Mouse (Mus musculus): ENCODE results near the gene Rnaseh2b.

The Rnaseh2b gene

DNA sequence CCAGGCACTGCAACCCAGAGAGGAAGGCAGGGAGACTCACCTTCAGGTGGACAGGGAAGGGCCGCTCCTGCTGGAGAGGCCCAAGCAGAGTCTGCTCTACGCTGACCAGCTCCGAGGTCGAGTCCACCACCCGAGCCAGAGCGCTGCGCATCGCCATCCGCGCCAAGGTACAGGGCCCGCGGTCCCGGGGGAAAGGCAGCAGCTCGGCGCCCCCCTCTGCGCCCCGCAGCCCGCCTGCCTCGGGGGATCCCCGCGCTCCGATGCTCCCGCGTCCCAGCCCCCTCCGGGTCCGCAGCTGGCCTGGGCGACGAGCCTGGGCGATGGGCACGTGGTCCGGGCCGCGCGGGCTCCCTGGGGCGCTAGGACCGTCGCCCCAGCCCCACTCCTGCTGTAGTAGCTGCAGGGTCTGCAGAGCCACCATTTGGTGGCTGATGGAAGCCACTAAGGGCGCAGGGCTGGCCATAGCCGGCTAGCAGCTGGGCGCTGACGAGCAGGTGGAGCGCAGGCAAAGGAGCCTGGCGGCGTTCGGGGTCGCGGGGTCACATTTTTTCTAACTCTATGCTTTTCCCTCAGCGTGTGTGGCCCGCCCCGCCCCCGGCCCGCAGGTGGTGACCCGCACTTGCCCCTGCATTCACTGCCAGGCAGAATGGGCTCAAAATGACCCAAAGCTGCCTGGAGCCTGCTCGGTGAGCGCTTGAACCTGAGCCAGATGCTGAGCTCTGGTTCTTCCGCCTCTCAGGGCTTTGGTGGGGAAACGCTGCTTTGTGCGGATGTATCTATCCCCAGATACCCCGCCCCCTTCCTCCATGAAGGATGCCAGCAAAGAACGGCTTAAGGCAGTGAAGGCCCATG is at the start of gene Rnaseh2b, which contains the start of gene Dleu7:
TSS of gene Rnaseh2b (plus strand) at position 102 of the 852 bp plus-strand sequence.
TSS of gene Dleu7 (minus strand) at position 560 of the 852 bp plus-strand sequence.
- peak; percentile 43 for DNase-seq

DNA sequence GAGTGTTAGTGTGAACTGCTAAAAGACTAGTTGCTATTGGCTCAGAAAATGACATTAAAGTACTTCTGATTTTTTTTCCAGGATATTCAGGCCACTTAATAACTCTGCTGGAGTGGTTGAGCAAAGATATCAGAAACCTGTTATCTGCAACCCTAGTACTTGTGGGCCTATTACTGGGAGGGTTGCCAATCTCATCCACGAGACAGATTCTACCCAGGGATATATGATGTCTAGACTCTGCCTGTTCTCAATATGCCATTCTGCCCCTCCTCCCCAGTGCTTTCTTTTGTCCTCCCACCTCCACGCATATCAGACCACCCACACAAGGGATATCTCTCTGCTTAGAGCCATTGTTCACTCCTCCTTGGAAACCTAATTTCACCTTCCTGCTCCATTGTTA is 48.9 kb upstream of the Rnaseh2b start:
- no peak for DNase-seq

DNA sequence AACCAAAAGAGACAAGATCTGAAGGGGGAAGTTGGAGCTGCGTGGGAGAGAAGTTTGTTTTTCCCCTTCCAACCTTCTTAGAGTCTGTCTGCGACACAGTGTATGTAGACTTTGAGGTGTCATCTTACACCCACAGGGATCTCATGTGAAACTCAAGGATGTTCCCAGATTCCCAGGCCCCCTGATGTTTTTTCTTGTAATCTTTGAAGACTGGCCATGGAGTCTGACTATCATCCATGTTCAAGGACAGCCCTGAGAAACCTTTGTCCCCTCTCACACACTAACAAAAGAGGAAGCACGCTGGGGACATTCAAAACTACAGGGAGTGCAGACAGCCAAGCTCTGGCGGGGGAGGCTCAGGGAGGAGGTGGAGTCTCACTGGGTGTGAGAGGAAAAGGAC is 46.8 kb upstream of the Rnaseh2b start:
- no peak for DNase-seq

DNA sequence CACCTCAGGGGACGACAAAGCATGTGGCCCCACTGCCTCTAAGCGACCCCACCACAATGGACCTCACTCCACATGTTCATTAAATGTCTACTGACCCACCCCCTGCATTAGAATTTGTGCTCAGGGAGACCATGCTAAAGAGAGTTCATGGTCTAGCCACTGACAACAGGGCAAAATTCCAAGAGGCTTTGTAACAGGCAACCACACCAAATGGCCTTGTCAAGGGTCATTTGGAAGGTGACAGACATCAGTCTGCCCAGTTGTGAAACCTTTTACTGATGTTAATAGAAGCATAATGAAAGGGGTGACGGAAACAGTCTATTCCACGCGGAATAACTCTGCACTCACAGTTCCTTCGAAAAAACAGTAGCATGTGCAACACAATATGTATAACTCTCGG is 44.0 kb upstream of the Rnaseh2b start:
- no peak for DNase-seq

DNA sequence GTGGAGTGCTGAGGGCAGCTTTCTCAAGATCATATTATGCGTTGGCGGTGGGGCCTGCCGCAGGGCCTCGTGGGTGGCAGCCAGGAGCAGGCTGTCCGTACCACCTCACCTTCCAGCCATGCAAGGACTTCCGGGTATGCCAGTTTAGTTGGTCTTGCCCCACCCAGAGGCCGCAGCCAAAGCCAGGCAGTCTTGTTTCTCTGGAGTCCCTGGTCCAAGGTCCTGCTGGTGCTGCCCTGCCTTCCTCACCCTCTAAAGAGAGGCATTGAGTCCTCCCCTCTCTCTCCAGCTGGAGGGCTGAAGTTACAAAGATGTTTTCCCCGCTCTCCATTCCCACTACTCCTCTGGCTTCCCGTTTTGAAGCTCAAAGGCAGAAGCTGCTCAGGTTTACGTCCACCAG is 43.6 kb upstream of the Rnaseh2b start:
- DNase-seq = no peak

DNA sequence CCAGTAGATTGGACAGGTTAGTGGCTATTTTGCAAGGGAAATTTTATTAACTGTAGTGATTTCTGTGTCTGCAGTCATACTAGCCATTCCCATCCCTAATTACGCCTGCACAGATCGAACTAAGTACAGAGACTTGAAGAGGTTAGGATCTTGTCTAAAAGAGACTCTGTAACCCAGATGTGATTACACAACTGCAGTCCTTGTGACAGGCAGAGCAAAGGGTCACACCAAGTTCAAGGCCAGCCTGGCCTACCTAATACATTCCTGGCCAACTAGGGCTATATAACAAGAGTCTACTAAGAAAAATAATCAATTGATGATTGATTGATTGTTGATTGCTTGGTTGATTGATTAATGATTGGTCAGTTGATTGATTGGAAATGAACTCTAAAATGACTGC is 43.1 kb upstream of the Rnaseh2b start:
- DNase-seq = no peak

DNA sequence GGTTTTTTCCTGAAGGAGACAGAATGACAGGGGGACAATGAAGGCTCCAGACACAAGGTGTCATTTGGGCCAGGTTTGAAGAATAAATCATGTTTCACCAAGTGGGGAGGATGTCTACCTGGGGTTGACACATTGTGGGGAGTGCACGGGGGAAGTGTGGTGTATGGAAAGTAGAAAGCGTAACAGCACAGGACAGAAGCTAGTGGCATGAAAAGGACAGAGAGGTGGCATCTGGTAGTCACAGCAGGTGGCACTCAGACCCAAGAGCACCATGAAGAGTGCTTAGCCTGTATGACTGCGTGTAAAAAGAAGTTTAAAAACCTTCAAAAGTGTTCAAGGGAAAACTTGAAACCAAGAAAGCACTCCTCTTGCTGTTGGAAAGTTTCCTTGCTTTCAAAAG is 42.3 kb upstream of the Rnaseh2b start:
- no peak for DNase-seq

DNA sequence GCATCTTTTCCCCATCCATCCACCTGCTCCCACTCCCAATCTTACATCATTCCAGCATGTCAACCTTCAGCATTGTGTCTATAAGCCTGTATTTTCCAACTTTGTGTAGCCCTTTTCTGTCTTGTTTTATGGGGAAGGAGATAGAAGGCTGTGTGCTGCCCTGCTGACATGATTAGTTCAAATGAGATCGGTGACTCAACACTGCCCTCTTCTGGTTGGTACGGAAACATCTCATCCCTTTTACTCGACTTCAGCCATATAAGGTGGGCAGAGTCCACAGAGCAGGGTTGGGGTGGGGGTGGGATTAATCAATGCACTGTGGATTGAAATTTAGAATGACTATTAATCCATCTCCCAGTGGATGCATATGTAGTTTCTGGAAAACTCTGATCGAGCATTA is 40.4 kb upstream of the Rnaseh2b start:
- peak; percentile 35 for DNase-seq

DNA sequence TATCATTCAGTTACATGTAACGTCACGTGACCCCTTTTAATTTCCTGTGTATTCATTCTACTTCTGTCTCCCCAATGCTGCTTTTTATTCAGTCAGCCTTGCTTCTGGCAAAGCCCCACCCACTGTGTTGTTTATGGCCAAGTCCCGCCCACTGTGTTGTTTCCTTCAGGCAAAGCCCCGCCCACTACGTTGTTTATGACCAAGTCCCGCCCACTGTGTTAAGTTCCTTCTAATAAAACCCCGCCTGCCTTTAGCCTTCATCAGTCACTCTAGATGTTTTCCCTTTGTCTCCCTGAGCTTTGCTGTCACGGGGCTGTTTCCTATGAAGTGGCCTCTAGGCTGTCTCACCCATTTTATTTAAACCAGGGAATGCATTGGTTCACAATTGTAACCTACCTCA is 38.0 kb upstream of the Rnaseh2b start:
- DNase-seq = no peak

DNA sequence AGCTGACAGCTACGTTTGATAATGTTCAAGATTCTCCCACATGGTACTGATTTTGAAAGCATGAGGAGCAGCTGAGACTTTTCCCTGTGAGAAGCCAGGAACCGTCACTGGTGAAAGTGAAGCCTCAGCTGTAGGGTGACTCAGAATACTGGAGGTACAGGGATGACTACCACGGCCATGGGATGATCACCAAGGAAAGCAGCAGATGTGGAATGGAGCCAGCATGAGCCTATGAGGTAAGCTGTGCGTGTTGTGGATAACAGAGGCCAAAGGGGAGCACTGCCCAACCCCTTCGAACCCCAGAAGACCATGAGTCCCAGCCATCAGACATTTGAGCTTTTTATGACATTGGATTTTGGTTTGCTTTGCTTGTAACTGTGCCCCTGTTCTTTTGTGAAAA is 36.3 kb upstream of the Rnaseh2b start:
- no peak for DNase-seq

DNA sequence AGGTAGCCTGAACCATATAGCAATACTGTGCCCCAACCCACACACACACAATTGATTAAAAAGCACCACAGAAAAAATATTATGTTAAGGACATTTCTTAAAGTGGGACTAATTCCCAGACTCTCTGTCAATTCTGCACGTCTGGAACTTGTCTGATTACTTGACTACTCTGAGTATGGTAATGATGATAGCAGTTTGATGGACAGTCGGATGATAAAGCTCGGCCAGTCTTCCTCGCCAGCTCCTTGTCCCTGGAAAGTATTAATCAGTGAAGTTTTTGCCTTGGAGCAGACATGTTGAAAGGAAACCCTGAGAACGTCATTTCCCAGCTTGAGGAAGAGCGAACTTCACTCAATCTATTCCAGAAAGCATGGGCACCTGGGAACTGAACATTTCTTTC is 34.3 kb upstream of the Rnaseh2b start:
- no peak for DNase-seq

DNA sequence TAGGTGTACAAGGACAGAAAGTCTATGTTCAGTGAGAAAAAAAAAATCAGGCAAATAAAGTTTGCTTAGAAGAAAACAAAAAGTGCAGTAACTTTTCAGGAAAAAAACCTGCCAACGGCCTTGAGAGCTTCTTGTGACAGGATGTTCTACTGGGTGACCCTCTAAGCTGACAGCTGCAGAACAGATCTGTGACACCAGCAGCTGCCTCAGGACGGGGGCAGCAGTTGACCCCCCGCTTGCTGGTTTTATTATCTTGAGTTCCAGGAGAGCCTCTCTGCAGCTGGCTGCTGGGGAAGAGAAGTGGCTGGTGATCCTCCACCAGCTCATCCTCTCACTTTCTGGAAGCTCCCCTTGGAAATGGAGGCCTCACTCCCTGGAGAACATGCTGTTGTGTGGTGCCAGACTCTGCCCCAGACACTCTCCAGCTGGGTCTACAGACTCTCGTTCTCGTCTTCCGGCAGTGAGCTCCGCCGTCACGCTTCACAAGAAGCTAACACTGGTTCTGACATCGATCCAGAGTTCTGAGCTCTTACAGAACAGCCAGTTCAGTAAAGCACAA is 33.3 kb upstream of the Rnaseh2b start:
- no peak for DNase-seq

DNA sequence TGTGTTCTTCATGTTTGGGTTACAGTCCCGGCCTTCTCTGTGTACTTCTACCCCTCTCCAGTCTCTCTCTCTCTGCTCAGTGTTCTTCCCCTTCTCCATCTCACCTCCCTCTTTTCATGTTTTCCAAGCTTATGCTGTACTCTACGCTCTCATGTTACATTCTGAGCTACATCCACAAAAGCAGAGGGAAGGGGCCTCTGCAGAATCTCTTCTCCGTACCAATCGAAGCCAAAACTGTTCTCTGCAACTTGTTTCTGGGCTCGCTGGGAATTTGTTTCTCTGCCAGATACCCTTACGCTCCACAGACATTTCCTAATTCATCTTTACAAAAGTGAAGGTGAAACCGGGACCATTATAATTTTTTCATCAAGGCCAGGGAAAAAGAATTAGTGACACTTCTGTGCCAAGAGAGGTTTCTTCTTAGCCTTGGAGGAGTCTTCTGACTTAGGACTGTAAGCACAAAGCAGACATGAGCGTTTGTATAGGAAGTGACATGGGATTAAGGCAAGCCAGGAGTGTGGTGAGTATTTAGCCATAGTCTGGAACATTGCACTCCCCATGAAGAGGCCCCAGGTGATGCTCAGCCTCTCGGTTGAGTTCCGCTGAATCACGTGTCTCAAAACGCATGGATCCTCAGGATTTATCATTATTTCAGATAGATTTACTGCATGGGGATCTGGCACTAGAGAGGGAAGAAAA is 21.5 kb upstream of the Rnaseh2b start:
- DNase-seq = no peak

DNA sequence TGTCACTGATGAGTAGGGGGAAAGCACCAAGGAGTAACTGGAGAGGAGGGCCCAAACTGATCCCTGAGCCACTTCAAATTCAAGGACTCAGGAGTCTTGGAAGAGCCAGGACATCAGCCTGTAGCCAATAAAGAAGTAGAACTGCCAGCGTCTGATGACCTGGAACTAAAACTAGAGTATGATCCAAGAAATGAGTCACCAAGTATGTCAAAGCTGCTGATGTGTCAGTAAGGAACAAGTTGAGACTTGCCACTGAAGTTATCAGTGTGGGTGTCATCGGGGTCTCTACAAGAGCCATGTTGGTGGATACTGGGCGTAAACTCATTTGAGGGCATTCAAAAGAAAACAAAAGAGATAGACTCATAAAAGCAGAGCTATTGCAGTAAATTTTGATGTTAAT is 18.8 kb upstream of the Rnaseh2b start:
- no peak for DNase-seq

DNA sequence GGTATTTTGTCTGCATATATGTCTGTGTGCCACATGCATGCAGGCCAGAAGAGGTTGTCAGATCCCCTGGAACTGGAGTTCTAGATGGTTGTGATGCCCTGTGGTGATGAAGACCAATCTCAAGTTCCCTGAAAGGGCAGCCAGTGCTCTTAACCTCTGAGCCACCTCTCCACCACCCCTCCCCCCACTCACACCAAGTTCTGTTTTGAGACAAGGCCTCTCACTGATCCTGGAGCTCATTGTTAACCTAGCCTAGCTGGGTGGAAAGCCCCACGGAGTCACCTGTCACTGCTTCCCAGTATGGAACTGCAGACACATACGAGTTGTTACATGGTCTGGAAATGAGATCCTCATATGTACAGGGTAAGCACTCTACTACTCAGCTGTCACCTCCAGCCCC is 9.4 kb upstream of the Rnaseh2b start:
- no peak for DNase-seq

DNA sequence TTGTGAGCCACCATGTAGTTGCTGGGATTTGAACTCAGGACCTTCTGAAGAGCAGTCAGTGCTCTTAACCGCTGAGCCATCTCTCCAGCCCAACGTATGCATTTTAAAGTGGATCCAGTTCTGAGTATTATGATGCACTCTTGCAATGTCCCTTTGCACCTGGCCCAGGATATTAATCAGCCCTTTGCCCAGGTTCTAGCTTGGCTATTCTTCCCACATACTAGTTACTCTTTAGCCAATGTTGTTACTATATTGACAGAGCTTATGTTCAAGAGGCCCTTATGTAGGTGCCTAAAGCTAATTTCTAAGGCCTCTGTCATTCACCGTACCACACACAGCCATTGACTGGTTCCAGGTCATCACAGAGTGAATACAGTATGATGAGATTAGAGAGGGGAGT is 3.7 kb upstream of the Rnaseh2b start:
- no peak for DNase-seq

DNA sequence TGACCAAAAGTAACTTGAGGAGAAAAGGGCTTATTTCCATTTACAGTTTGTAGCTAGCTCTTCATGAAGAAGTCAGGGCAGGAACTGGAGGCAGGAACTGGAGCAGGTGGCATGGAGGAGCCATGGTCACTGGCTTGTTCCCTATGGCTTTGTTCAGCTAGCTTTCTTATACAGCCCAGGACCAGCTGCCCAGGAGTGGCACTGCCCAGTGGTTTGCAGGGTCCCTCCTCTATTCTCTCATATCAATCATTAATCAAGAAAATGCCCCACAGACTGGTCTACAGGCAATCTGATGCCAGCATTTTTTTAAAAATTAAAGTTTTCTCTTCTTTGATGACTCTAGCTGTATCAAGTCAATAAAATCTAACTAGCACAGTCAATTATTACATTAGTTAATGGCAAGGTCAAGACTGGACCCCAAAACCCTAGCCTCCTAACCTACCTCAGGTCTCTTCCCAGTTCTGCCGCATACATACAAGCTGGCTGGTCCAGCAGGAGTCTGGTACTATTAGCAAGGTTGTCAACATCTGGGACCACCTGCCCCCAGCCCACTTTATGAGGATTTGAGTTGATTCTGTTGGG is 892 bp upstream of the Rnaseh2b start:
- no peak for DNase-seq

DNA sequence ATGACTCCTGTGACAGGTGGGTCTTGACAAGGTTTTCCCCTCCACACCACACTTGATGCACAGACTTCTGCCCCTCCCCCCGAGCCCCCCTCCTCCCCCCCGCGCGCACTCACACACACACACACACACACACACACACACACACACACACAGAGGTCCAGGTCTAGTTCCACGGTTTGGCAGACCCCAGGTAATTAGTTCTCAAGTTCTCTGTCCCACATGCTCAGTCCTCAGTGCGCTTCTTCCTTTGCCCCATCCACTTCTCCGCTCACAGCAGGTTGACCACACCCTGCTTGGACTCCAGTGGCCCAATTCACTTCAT is 262 bp upstream of the Rnaseh2b start:
- DNase-seq = no peak

DNA sequence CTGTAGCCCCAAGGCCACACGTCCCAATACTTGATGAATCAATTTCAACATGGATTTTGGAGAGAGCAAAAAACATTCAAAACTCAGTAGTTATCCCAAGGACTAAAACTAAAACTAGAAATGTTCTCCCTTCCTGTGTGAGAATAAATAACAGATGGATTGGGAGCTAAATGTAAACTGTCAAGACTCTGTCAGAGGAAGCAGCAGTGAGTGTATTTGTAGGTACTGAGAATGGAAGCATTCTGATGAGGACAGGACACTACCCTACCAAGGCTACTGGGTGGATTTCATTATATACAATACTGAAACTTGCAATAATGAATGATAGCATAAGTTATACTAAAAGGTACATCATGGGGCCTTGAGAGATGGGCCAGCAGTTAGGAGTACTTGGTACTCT is 6.4 kb downstream of the Rnaseh2b start:
- DNase-seq = no peak

DNA sequence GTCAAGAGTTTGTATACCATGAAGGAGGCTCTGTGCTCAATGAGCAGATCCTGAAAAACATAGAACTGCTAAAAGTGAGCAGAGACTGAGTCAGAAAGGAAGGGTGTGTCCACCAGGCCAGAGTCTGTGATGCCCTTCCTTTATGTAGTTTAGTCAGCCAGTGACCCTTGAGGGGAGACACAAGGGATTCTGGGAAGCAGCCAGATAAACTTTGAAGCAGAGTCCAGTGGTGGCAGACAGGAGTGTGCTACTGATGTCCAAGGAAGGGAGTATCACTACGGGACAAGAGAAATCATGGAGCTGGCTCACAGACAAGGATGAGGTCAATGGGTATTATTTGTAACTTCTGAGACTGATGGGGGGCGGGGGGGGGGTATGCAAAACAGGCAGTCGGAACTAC is 7.6 kb downstream of the Rnaseh2b start:
- no peak for DNase-seq

DNA sequence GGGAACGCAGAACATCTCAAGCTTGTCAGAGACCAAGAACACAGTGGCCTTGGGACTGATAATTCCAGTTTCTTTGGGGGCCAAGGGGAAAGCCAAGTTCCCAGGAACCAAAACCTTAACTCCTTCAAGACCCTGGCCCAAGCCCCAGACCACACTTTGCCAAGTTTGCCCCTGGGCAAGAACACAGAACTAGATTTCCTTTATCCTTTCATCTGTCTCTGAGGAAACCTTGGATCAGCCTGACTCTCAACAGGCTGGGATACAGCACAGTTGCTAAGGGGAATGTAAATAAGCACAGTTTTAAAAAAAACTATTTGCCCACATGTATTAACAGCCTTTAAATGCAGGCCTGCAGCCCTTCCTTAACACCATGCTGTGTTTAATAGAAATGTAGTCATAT is 15.2 kb downstream of the Rnaseh2b start:
- DNase-seq = no peak

DNA sequence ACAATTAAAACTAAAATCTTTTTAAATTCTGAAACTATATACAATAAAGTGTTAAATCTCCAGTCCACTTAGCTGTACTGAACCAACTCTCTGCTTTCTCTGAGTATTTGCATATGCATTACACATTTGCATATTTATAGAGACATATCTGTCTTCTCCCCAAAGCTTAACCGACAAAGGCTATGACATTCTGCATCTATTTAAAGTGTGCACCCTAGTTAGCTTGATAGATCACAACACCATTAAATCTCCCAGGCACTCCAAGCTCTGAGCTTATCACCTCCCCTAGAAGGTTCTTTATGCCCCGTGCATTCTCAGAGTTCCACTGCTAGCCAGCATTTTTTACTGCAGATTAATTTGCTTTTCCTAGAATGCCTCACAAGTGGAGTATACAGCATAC is 16.6 kb downstream of the Rnaseh2b start:
- DNase-seq = no peak

DNA sequence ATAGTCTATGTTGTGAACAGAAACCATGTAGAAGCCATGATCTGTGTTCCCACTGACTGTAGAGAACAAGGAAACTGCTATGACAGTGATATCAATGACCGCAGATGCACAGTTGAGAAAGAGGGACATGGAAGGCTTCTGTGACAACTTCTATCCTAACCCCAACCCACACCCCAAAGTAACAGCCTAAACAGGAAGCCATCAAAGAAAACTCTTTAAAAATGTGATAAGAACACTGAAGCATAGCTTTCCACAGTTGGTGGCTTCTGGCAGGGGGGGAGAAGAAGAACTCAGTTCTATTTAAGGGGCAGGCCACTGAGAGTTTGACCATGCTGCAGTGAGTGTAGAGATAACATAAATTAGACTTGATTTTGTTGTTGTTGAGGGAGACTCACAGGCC is 19.3 kb downstream of the Rnaseh2b start:
- no peak for DNase-seq

Measured in right cerebral cortex, postnatal 25 days (tissue).